Mouse (Mus musculus): ENCODE measurements around the gene Gpr18. TPM values are rescaled to one million over a fixed set of nuclear protein-coding genes. Genes with fewer than 3 reads are reported as not detected.
"Not testable (repeated sequence)": the region's sequence is repeated elsewhere in the genome, so short reads cannot be mapped to it uniquely, and the experiment has no call there.

The Gpr18 gene
- total and polyA plus RNA-seq, 3 experiments, result 33.5 to 46.2 (median 37.0) TPM

- dilution Hi-C loops (cut with MboI; ENCODE audit: extremely low pct_ligation_motif_present, extremely low pct_unique_long_range_greater_than_20kb, low sequenced_read_pairs); H3K4me2 ChIP-seq (ENCODE audit: insufficient read depth, low read depth, poor library complexity, severe bottlenecking); H3K4me3 ChIP-seq (replicated peaks in 1 of 3; ENCODE audit: low read depth in 2 of 3, low read length in 2 of 3, poor library complexity in 1 of 3); H3K27ac ChIP-seq (ENCODE audit: insufficient read depth, low read depth); H3K9me3 ChIP-seq (replicated peaks; ENCODE audit: low read length); H3K36me3 ChIP-seq (replicated peaks in 1 of 2; ENCODE audit: control insufficient read depth in 1 of 2, insufficient read depth in 1 of 2, low read length in 1 of 2); H3K9ac ChIP-seq (ENCODE audit: insufficient read depth, low read depth); H3K79me2 ChIP-seq (replicated peaks; ENCODE audit: control insufficient read depth, extremely low read depth, insufficient read depth, poor library complexity, severe bottlenecking); H3K27me3 ChIP-seq (replicated peaks): not testable (repeated sequence)
- in situ Hi-C loops (cut with MboI; ENCODE audit: low pct_ligation_motif_present, low pct_unique_long_range_greater_than_20kb, low sequenced_read_pairs), result loop anchor here (5.0 kb wide), 2 partner anchors 57 to 197 kb away; no protein-coding TSS in a partner anchor
- TF ChIP-seq JUND (conservative IDR thresholded peaks at IDR 0.05; ENCODE audit: low read depth, low read length), result peak; percentile 82
- TF ChIP-seq ETS1 (conservative IDR thresholded peaks at IDR 0.05; ENCODE audit: low read depth, low read length), result 0 out of 2 replicates have a peak, but pooled peaks have one; percentile 41
- peak; percentile 73 for TF ChIP-seq IRF4 (IDR thresholded peaks at IDR 0.05; ENCODE audit: low read depth, low read length)
- peak; percentile 82 for TF ChIP-seq SMC3 (IDR thresholded peaks at IDR 0.05; ENCODE audit: low read depth, low read length)
- peak; percentile 31; the same call in 1 of the 2 replicates for TF ChIP-seq JUN (IDR thresholded peaks at IDR 0.05; ENCODE audit: insufficient read depth, low read depth, low read length)
- 0 out of 2 replicates have a peak, but pooled peaks have one; percentile 51 for TF ChIP-seq MYC (IDR thresholded peaks at IDR 0.05; ENCODE audit: low read depth, low read length)
- peak; percentile 94 for TF ChIP-seq RAD21 (IDR thresholded peaks at IDR 0.05; ENCODE audit: low read depth, low read length)
- TF ChIP-seq ZC3H11A (IDR thresholded peaks at IDR 0.05; ENCODE audit: low read depth, low read length), result peak; percentile 52; the same call in 1 of the 2 replicates
- TF ChIP-seq TCF12 (IDR thresholded peaks at IDR 0.05; ENCODE audit: low read depth, low read length), result 0 out of 2 replicates have a peak, but pooled peaks have one; percentile 21
- TF ChIP-seq CTCF (conservative IDR thresholded peaks at IDR 0.05 in 1 of 2, IDR thresholded peaks at IDR 0.05 in 1 of 2; ENCODE audit: low read depth in 2 of 2, low read length in 2 of 2), result peak; percentile 63 to 92; a peak in 3 of 4 replicates
- peaks cover 14 to 34% of the 10 kb centered on the region in 2 experiments for H3K4me1 ChIP-seq (ENCODE audit: control insufficient read depth in 1 of 2, insufficient read depth in 2 of 2)
- peak; percentile 90 for DNase-seq (ENCODE audit: extremely low read depth)
Observed at GRCm38 (mm10) chr14:121865162-121865561, 50.4 kb downstream of the Gpr18 start.

Other genes with a start within 250 kb of the Gpr18 start
- 11.1 and 12.2 TPM in 2 replicates for gene Dock9, start 117.9 kb downstream of the Gpr18 start, total RNA-seq (2012; rRNA removed)
- 8.6 and 9.3 TPM in 2 replicates for gene Dock9, start 117.9 kb downstream of the Gpr18 start, total RNA-seq (2014; rRNA removed)
- gene Dock9, start 117.9 kb downstream of the Gpr18 start, polyA plus RNA-seq (2012; ENCODE audit: insufficient read length, low read depth), result 10.3 and 10.4 TPM in 2 replicates
- 30.8 and 32.8 TPM in 2 replicates for gene Ubac2, start 37.2 kb downstream of the Gpr18 start, total RNA-seq (2012; rRNA removed)
- gene Ubac2, start 37.2 kb downstream of the Gpr18 start, total RNA-seq (2014; rRNA removed), result 39.7 and 40.1 TPM in 2 replicates
- gene Ubac2, start 37.2 kb downstream of the Gpr18 start, polyA plus RNA-seq (2012; ENCODE audit: insufficient read length, low read depth), result 32.6 and 35.5 TPM in 2 replicates
- gene Gpr183, start 49.4 kb upstream of the Gpr18 start, total RNA-seq (2012; rRNA removed), result 3.6 and 4.0 TPM in 2 replicates
- gene Gpr183, start 49.4 kb upstream of the Gpr18 start, total RNA-seq (2014; rRNA removed), result 16.2 and 16.3 TPM in 2 replicates
- 8.3 and 8.7 TPM in 2 replicates for gene Gpr183, start 49.4 kb upstream of the Gpr18 start, polyA plus RNA-seq (2012; ENCODE audit: insufficient read length, low read depth)
- not detected in 2 replicates for gene Timm8a2, start 118.9 kb upstream of the Gpr18 start, total RNA-seq (2012; rRNA removed)
- gene Timm8a2, start 118.9 kb upstream of the Gpr18 start, total RNA-seq (2014; rRNA removed), result not detected in 2 replicates
- not detected in 2 replicates for gene Timm8a2, start 118.9 kb upstream of the Gpr18 start, polyA plus RNA-seq (2012; ENCODE audit: insufficient read length, low read depth)
- 49.2 and 59.6 TPM in 2 replicates for gene Tm9sf2, start 191.3 kb upstream of the Gpr18 start, total RNA-seq (2012; rRNA removed)
- 108 and 119 TPM in 2 replicates for gene Tm9sf2, start 191.3 kb upstream of the Gpr18 start, total RNA-seq (2014; rRNA removed)
- 73.1 and 85.5 TPM in 2 replicates for gene Tm9sf2, start 191.3 kb upstream of the Gpr18 start, polyA plus RNA-seq (2012; ENCODE audit: insufficient read length, low read depth)